Mouse (Mus musculus): Measurements from ENCODE around the gene Pim1.

Gene Pim1

DNA sequence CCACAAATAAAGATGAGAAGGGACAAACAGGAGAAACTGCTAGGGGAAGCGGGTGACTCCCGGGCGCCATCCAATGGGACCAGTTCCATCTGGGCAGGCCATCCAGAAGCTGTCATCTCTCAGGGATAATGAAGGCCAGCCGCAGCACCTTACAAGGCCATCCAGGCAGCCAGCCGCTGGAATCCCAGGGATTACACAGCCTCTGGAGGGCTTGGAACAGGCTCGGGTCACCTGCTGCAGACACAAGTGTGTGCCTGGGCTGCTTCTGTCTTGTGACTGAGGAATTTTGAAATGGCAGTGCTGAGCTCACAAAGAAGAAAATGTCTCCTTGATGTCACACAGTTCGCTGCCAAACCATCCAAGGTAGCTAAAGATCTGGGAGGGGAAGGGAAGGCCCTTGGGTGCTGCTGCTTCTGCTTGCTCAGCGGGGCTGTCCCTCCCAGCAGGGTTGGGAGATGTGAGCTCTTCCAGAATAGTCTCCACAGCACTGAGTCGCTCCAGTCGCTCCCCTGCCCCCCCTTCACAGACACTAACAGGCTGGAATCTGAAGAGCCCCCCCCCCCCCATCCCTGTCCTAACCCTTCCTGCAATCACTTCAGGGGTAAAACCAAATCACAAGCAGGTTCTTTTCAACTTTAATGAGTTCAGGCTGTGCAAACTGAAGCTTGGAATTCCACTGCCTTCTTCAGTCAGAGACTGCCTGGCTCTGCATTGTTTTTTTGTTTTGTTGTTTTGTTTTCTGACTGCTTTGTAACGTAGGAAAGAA lies 32.6 kb upstream of the Pim1 start:
- Histone ChIP-seq H3K36me3 (ENCODE audit: control insufficient read depth, insufficient read depth, low read length, poor library complexity, severe bottlenecking) (no peaks in the 10 kb centered on the region), H3K27me3 (ENCODE audit: control insufficient read depth, insufficient read depth, low read length, poor library complexity, severe bottlenecking) (no peaks in the 10 kb centered on the region)
- DNase-seq (ENCODE audit: low read depth, low spot score) = no peak

DNA sequence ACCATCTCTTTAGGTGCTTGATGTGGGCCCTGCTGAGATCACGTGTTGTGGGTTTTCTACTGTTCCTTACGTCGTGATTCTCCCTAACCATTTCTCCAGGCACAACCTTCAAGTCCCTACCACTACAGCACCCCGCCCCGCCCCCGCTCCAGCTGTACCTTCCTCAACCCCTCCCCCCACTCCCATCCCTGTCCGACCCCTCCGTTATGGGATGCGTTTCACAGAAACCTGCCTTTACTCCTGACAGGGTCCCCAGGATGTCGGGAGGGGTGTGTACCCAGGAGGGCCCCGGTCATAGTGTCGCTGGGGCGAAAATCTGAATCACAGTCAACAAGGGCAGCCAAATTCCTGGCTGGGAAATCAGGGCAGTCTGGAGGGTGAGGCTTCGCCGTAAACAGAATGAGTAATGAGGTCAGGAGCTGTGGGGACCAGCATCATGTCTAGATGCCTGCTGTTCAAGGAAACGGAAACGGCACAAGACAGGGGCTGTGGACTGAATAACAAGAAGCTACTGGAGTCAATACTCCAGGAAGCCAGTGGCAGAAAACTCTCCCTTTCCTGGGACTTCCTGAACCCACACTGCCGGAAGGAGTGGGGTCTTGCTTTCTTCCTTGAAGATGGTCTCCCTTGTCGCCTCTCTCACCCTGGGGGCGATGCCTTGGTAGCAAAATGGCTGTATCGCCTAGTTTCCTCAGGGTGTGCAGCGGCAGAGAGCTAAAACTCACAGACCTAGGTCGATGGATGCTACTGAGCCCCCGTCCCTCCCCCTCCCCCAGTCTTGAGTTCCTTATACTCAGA lies 31.0 kb upstream of the Pim1 start:
- DNase-seq (ENCODE audit: low read depth, low spot score) = no peak
- H3K36me3 ChIP-seq (ENCODE audit: control insufficient read depth, insufficient read depth, low read length, poor library complexity, severe bottlenecking) = no peaks in the 10 kb centered on the region

DNA sequence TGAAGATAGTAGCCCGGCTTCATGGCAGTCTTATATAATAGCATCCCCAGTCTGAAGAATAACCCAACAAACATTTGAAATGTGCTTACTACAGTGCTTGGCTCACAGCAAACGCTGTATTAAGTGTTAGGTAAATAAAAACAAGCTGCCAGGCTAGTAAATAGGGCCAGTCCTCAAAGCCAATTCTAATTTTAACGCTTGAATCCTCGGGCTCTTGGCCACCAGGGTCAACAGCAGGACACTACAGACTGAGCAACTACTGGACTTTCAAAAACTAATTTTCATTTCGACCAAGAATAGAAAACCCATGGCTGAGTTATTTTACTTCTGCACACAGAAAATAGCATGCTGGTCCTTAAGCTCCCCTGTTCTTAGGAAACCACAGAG lies 30.4 kb upstream of the Pim1 start:
- no peak for DNase-seq (ENCODE audit: low read depth, low spot score)
- no peaks in the 10 kb centered on the region for H3K36me3 ChIP-seq (ENCODE audit: control insufficient read depth, insufficient read depth, low read length, poor library complexity, severe bottlenecking)
- H3K27me3 ChIP-seq (ENCODE audit: control insufficient read depth, insufficient read depth, low read length, poor library complexity, severe bottlenecking) = no peaks in the 10 kb centered on the region

More for the DNA sequence above, 31.0 kb upstream of the Pim1 start:
- H3K27me3 ChIP-seq (ENCODE audit: control insufficient read depth, insufficient read depth, low read length, poor library complexity, severe bottlenecking) = no peaks in the 10 kb centered on the region

DNA sequence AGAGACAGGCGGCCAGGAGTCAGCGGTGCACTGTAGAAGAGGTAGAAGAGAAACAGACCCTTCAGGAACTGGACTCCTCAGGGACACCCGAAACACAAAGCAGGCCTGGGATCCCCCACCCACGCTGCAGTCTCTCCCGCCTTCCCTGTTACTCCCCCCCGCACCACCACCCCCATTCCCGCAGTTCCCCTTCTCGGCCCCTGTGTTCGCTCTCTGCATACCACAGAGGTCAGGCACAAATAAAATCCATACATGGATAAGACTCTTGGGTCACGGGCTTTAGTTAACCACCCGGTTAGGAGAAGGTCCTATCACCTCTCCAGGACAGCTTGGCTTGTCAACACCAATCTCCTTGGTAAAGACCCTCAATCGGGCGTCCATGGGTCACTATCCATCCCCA lies 26.9 kb upstream of the Pim1 start:
- DNase-seq (ENCODE audit: low read depth, low spot score) = no peak
- H3K27me3 ChIP-seq (ENCODE audit: control insufficient read depth, insufficient read depth, low read length, poor library complexity, severe bottlenecking) = no peaks in the 10 kb centered on the region

DNA sequence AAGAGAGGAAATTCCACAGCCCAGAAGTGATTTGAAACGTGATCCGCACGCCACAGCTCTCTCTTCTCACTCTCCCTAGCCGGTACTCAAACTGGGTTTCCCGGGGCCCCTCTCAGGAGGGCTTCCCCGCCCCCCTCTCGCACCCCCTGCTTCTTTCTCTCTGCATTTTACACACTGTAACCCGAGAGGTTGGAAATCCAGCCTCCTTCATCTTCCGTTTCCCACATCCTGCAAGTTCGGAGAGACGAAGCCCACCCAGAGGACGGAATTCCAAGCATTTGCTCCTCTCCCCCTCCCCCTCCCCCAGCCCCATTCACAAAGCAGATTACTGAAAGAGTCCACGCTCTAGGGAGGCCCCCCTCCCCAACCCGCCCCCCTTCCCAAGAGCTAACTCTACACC lies 26.5 kb upstream of the Pim1 start:
- H3K36me3 ChIP-seq (ENCODE audit: control insufficient read depth, insufficient read depth, low read length, poor library complexity, severe bottlenecking) = no peaks in the 10 kb centered on the region
- H3K27me3 ChIP-seq (ENCODE audit: control insufficient read depth, insufficient read depth, low read length, poor library complexity, severe bottlenecking) = no peaks in the 10 kb centered on the region
- no peak for DNase-seq (ENCODE audit: low read depth, low spot score)

More for the DNA sequence above, 26.9 kb upstream of the Pim1 start:
- H3K36me3 ChIP-seq (ENCODE audit: control insufficient read depth, insufficient read depth, low read length, poor library complexity, severe bottlenecking) = no peaks in the 10 kb centered on the region

DNA sequence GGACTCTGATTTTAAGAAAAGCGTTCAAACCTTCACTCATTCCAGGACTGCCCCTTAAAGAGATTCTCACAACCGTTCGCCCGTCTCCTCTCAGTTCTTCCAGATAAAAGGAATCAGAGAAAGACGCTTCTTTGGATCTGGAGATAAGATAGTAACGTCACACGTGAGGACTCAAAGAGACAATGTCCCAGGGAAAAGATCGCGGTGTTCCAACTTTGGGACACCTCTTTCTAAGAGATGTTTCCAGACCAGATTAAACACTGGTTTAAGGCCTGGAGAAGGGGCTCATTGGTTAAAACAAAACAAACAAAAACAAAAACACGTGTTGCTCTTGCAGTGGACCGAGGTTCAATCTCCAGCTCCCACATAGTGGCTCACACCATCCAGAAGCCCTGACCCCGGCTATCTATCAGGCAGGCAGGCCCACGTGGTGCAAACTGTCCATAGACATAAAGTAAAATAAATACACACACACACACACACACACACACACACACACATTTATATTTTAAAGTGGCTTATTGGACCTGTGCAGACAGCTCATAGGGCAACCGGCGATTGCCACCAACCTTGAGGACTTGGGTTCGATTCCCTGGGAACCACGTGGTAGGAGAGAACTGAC lies 25.9 kb upstream of the Pim1 start:
- Histone ChIP-seq H3K27me3 (ENCODE audit: control insufficient read depth, insufficient read depth, low read length, poor library complexity, severe bottlenecking) (no peaks in the 10 kb centered on the region), H3K36me3 (ENCODE audit: control insufficient read depth, insufficient read depth, low read length, poor library complexity, severe bottlenecking) (no peaks in the 10 kb centered on the region)
- DNase-seq (ENCODE audit: low read depth, low spot score) = no peak

DNA sequence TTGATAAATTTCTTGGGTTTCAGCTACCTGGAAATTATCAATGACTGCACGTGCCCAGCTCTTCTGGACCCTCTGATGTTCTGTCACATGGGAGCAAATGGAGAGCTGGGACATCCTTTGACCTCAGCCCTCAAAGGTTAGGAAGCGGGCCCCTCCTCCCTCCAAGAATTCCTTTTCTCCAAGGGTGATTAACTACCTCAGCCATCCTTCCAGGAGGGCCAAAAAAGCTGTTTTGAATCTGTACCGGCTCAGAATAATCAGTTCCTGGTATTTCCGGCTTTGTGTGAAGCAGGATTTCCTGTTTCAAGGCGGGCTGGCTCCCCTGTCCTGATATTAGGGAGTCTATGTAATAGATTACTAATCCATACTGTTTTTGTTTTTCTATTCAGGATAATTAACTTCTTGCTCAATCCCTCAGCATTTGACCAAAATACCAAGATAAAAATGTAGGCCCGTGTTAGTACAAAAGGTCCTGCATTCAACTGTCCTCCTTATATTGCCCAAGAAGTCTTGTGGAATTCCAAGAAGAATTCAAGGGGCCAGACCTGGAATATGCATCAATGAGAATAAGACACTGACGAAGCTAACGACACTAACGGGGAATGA lies 25.0 kb upstream of the Pim1 start:
- DNase-seq (ENCODE audit: low read depth, low spot score) = no peak
- H3K27me3 ChIP-seq (ENCODE audit: control insufficient read depth, insufficient read depth, low read length, poor library complexity, severe bottlenecking) = no peaks in the 10 kb centered on the region
- H3K36me3 ChIP-seq (ENCODE audit: control insufficient read depth, insufficient read depth, low read length, poor library complexity, severe bottlenecking) = no peaks in the 10 kb centered on the region

DNA sequence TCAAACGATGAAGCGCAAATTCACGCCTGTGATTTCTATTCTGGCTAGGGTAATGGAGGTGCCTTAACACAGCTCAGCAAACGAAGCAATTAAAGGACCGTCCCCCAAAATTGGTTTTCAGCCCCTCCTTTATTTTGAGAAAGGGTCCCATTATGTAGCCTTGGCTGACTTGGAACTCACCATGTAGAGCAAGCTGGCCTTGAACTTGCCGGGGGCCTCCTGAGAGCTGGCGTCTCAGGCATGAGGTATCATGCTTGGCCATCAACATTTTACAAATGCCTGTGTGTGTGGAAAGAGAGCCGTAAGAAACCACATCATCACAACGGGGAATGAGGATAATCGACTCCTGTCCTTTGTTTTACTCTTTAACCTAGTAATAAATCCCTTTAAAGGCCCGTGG lies 23.5 kb upstream of the Pim1 start:
- Histone ChIP-seq H3K36me3 (ENCODE audit: control insufficient read depth, insufficient read depth, low read length, poor library complexity, severe bottlenecking) (no peaks in the 10 kb centered on the region), H3K27me3 (ENCODE audit: control insufficient read depth, insufficient read depth, low read length, poor library complexity, severe bottlenecking) (no peaks in the 10 kb centered on the region)
- no peak for DNase-seq (ENCODE audit: low read depth, low spot score)

DNA sequence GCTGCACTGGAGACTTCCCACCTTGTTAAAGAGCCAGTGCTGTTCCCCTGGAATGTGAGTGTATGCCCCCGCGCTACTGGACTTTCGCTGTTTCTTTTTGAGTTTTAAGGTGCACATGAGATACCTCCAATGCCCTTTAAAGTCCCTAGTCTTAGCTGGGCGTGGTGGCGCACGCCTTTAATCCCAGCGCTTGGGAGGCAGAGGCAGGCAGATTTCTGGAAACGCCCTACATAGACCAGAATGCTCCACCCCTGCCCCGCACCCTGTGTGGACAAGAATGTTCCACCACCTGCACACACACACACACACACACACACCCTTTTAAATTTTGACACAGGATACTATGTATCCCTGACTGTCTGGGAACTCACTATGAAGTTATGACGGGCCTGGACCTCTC lies 17.1 kb upstream of the Pim1 start:
- Histone ChIP-seq H3K36me3 (ENCODE audit: control insufficient read depth, insufficient read depth, low read length, poor library complexity, severe bottlenecking) (no peaks in the 10 kb centered on the region), H3K27me3 (ENCODE audit: control insufficient read depth, insufficient read depth, low read length, poor library complexity, severe bottlenecking) (no peaks in the 10 kb centered on the region)
- no peak for DNase-seq (ENCODE audit: low read depth, low spot score)

DNA sequence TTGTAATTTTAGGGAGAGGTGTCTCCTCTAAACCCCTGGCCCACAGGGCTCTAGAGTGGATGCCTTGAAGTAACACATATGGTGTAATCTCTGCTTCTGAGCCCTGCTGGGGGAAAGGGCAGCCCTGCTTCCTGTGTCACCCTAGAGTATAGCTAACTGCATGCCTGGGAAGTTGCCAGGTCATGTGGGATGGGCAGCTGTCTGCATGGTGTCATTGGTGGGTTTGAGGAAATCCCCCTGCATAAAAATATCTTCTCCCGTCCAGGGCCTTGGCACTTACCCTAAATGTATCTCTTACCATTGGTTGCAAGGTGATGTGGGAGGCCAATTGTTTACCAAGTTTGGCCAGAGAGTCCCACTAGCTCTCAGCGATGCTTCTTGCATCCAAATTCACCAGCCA lies 16.5 kb upstream of the Pim1 start:
- peak; percentile 22 for DNase-seq (ENCODE audit: low read depth, low spot score)
- Histone ChIP-seq H3K36me3 (ENCODE audit: control insufficient read depth, insufficient read depth, low read length, poor library complexity, severe bottlenecking) (no peaks in the 10 kb centered on the region), H3K27me3 (ENCODE audit: control insufficient read depth, insufficient read depth, low read length, poor library complexity, severe bottlenecking) (no peaks in the 10 kb centered on the region)

DNA sequence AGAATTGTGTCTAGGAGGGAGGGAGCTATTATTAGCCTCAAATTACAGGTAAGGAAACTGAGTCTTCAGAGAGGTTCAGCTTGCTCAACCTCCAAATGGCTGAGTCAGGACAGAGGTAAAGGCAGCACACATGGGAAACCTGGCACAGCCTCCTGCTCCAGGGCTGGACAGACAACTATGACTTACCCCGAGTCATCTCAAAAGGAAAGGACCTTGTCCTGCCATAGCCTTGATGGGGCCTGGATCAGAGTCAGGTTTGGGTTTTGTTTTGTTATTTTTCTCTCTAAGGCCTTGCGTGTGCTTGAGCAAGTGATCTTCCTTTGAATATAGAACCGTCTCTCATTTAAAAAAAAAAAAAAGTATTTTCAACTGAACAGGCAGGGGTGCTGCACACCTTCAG lies 15.4 kb upstream of the Pim1 start:
- DNase-seq (ENCODE audit: low read depth, low spot score) = no peak
- no peaks in the 10 kb centered on the region for H3K27me3 ChIP-seq (ENCODE audit: control insufficient read depth, insufficient read depth, low read length, poor library complexity, severe bottlenecking)
- no peaks in the 10 kb centered on the region for H3K36me3 ChIP-seq (ENCODE audit: control insufficient read depth, insufficient read depth, low read length, poor library complexity, severe bottlenecking)

DNA sequence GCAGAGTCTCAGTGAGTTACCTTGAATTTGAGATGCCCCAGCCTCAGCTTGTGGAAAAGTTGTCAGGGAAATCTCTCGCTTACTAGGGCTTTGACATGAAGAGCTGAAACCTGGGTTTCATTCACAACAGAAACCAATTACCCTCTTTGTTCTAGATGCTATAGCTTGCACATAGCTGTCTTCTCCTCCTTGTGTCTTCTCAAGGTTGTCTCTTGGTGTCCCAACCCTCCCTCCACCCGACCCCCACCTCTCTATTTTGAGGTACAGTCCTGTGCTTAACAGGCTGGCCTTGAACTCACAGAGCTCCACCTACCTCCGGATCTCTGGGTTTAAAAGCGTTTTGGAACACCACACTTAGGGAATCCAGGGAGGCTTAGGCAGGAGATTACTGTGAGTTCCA lies 14.1 kb upstream of the Pim1 start:
- no peaks in the 10 kb centered on the region for H3K27me3 ChIP-seq (ENCODE audit: control insufficient read depth, insufficient read depth, low read length, poor library complexity, severe bottlenecking)
- no peak for DNase-seq (ENCODE audit: low read depth, low spot score)
- H3K36me3 ChIP-seq (ENCODE audit: control insufficient read depth, insufficient read depth, low read length, poor library complexity, severe bottlenecking) = no peaks in the 10 kb centered on the region

DNA sequence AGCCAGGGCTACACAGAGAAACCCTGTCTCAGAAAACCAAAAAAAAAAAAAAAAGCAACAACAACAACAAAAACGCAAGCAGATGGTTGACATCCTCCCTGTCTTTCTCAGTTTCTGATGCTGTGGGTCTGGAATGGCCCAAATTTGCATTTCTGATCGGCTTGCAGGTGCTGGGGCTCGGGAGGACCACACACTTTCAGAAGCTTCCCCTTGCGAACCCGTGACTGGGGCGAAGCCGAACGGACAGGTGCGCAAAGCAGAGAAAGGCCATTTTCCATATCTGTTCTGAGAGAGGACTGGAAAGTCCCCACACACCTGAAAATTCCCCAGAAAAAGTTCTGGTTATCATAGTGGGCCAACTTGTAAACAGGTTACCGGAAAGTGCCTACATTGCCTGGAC lies 13.2 kb upstream of the Pim1 start:
- DNase-seq (ENCODE audit: low read depth, low spot score) = peak; percentile 74
- no peaks in the 10 kb centered on the region for H3K36me3 ChIP-seq (ENCODE audit: control insufficient read depth, insufficient read depth, low read length, poor library complexity, severe bottlenecking)
- H3K27me3 ChIP-seq (ENCODE audit: control insufficient read depth, insufficient read depth, low read length, poor library complexity, severe bottlenecking) = no peaks in the 10 kb centered on the region

DNA sequence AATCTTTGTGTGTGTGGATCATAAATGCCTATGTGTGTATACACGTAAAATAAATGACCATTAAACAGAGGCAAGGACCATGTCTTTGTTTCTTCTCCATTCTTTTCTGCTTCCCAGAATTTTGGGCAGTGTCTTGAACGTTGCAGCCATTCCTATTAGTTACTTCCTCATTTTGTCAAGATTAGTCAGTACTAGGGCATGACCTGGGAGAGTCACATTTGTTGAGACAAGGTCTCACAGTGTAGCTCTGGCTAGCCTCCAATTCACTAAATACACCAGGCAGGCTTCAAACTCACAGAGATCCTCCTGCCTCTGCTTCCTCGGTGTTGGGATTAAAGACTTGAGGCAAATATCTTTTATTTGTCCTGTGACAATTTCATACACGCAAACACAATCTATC lies 12.3 kb upstream of the Pim1 start:
- H3K36me3 ChIP-seq (ENCODE audit: control insufficient read depth, insufficient read depth, low read length, poor library complexity, severe bottlenecking) = no peaks in the 10 kb centered on the region
- H3K27me3 ChIP-seq (ENCODE audit: control insufficient read depth, insufficient read depth, low read length, poor library complexity, severe bottlenecking) = no peaks in the 10 kb centered on the region
- DNase-seq (ENCODE audit: low read depth, low spot score) = peak; percentile 17

DNA sequence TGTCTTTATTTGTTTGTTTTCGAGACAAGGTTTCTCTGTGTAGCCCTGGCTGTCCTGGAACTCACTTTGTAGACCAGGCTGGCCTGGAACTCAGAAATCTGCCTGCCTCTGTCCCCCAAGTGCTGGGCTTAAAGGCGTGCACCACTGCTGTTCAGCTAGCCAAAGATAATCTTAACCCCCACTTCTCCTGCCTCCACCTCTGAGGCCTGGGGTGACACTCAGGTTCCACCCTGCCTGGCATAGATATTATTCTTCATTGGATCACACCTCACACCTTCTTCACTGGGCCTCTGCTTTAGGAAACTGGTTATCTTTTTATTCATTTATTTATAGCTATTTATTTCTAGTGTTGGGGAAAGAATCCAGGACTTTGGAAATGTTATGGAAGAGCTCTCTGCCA lies 10.3 kb upstream of the Pim1 start:
- no peaks in the 10 kb centered on the region for H3K27me3 ChIP-seq (ENCODE audit: control insufficient read depth, insufficient read depth, low read length, poor library complexity, severe bottlenecking)
- H3K36me3 ChIP-seq (ENCODE audit: control insufficient read depth, insufficient read depth, low read length, poor library complexity, severe bottlenecking) = no peaks in the 10 kb centered on the region
- DNase-seq (ENCODE audit: low read depth, low spot score) = no peak

All from splenic B cell, adult 2 months (primary cell).